Comparison of ENCODE assay signal across 19 mouse cellular contexts in the genomic region with DNA sequence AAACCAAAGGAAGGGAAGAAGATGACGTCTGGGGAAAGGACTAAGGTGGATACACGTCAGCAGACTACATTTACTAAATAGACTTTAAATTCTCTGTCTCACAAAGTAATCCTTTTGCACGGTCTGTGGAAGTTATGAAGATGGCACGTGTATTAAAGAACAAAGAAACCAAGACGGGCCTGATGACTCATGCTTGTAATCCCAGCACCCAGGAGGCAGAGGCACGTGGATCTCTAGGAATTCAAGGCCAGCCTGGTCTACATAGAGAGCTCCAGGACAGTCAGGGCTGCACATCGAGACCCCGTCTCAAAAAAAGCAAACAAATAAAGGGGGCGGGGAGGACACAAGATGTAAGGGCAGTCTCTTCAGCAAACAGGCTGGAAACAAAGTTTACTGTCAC. TPM values are rescaled to one million over a fixed set of nuclear protein-coding genes. Genes with fewer than 3 reads are reported as not detected.
DNase-seq lines count a peak whose midpoint lies in the region.
"Had no signal": no experiment of that assay in that cellular context is flagged by ENCODE, and none has a peak within 500 bp of the region (broad histone marks: within the 10 kb centered on the region; RNA-seq: fewer than 3 reads in every experiment).

No protein-coding gene starts in this region.

- DNase-seq in adrenal gland, adult (ENCODE audit: inconsistent age in 2 of 2, low spot score in 1 of 2) = peak; percentile 43 to 71
- no peak for DNase-seq in adrenal gland, adult 18-20 months (ENCODE audit: low spot score in 2 of 2)
- peak; percentile 58 for DNase-seq in adrenal gland, adult 2 months
- DNase-seq in adrenal gland, postnatal 4 days (ENCODE audit: low spot score in 2 of 2) = no peak
- DNase-seq in cerebellum, adult 11-12 months = peak; percentile 9
- no peak for DNase-seq in cerebellum, adult 9-11 months
- DNase-seq: adrenal gland, adult 8-10 months; adrenal gland, postnatal 10 days; adrenal gland, postnatal 14 days; adrenal gland, postnatal 25 days; adrenal gland, postnatal 36 days; B cell, adult 2 months; cerebellum, adult 11 months; cerebellum, adult 18-20 months; cerebellum, adult 2 months; cerebellum, adult 8-10 months; cerebellum, adult 9-10 months; cerebellum, postnatal 10 days; cerebellum, postnatal 14 days had no signal

RNA-seq across cellular contexts. Expression of a gene that starts 1.5 kb away (rescaled TPM):
- total RNA-seq in adrenal gland, adult 18-20 months (2021) = 10 to 100 TPM; 14.9 to 15.5 TPM
- 10 to 100 TPM; 14.6 to 24.7 TPM for total RNA-seq in adrenal gland, adult 2 months (2021)
- 165 and 232 TPM in 2 replicates for polyA plus RNA-seq in adrenal gland, adult 2 months (2012; rRNA removed)
- 10 to 100 TPM; 27.1 to 29.2 TPM for total RNA-seq in adrenal gland, postnatal 4 days (2021)

RNA-seq across cellular contexts. Expression of a gene that starts 25.8 kb away (rescaled TPM):
- 10 to 100 TPM; 39.1 to 50.4 TPM for total RNA-seq in adrenal gland, adult 18-20 months (2021)
- total RNA-seq in adrenal gland, adult 2 months (2021) = 10 to 100 TPM; 41.9 to 46.8 TPM
- polyA plus RNA-seq in adrenal gland, adult 2 months (2012; rRNA removed) = 70.6 and 71.2 TPM in 2 replicates
- total RNA-seq in adrenal gland, postnatal 4 days (2021) = 10 to 100 TPM; 81.9 to 82.9 TPM

RNA-seq across cellular contexts. Expression of a gene that starts 32.8 kb away (rescaled TPM):
- 10 to 100 TPM; 30.5 to 31.9 TPM for total RNA-seq in adrenal gland, adult 18-20 months (2021)
- total RNA-seq in adrenal gland, adult 2 months (2021) = 10 to 100 TPM; 24.6 to 34.4 TPM
- polyA plus RNA-seq in adrenal gland, adult 2 months (2012; rRNA removed) = 35.4 and 45.9 TPM in 2 replicates
- total RNA-seq in adrenal gland, postnatal 4 days (2021) = 10 to 100 TPM; 42.1 to 46.3 TPM

RNA-seq across cellular contexts. Expression of a gene that starts 39.6 kb away (rescaled TPM):
- 10 to 100 TPM; 34.3 to 38.0 TPM for total RNA-seq in adrenal gland, adult 18-20 months (2021)
- total RNA-seq in adrenal gland, adult 2 months (2021) = 10 to 100 TPM; 38.7 to 42.1 TPM
- 51.9 and 66.9 TPM in 2 replicates for polyA plus RNA-seq in adrenal gland, adult 2 months (2012; rRNA removed)
- total RNA-seq in adrenal gland, postnatal 4 days (2021) = 10 to 100 TPM; 46.0 to 50.4 TPM

RNA-seq across cellular contexts. Expression of a gene that starts 45.2 kb away (rescaled TPM):
- total RNA-seq in adrenal gland, adult 18-20 months (2021) = 1 to 10 TPM; 4.7 to 9.0 TPM
- 1 to 10 TPM; 3.5 to 6.1 TPM for total RNA-seq in adrenal gland, adult 2 months (2021)
- polyA plus RNA-seq in adrenal gland, adult 2 months (2012; rRNA removed) = 12.8 and 25.8 TPM in 2 replicates
- 10 to 100 TPM; 15.2 to 18.3 TPM for total RNA-seq in adrenal gland, postnatal 4 days (2021)

Comparison
In these comparisons a context has a peak if more than half of its experiments do, and no peak if none do; other contexts are left out.
1. DNase-seq: peak in adrenal gland, adult (2 of 2), adrenal gland, adult 2 months (single experiment) and cerebellum, adult 11-12 months (single experiment); none in adrenal gland, adult 18-20 months (0 of 2), adrenal gland, postnatal 4 days (0 of 2) and cerebellum, adult 9-11 months (single experiment).